Mouse (Mus musculus) olfactory bulb, adult 2 months (tissue): ENCODE measurements around the gene Ssh1.

Experiments
- CTCF ChIP-seq: fragments of 200-500 bp; IDR thresholded peaks from 2 replicates; pipeline ENCODE4 v1.5.1; 2012; ENCODE audit warnings: low read depth, mild to moderate bottlenecking, low read length, moderate library complexity; ENCODE audit not compliant: insufficient read depth
- POLR2A ChIP-seq: fragments of 200-500 bp; IDR thresholded peaks from 2 replicates; pipeline ENCODE4 v1.6.1; 2012; ENCODE audit warnings: mild to moderate bottlenecking, low read depth, low read length, moderate library complexity; ENCODE audit not compliant: insufficient read depth

DNA sequence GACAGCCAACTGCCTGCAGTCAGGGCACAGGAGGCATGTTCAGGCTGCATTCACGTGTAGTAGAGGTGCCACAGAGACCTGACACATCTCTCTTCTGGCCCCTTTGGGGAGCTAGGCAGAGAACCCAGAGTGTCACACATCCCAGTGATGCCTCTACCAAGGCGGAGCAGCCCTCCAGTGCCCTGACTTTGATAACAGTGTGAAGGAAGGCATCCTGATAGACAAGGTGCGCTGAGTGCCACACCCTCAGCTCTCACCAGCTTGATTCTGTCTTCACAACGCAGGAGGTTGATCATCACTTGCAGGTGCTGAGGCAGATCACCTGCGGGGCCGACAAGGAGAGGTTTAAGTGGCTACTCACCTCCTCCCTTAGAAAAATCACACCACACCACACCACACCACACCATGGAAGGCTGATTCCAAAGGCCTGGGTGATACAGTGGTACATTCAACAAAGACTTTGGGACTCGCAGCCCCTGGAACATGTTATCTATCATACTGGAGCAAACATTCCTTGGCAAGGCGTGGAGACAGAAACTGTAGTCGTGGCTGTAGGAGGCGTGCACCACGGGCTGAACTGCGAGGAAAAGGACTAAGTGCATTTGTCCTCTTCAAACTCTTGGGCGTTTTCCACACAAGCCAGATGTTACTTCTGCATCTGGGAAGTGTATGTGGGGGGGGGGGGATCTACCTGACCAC is 27.1 kb downstream of the Ssh1 start:
- TF ChIP-seq CTCF (no peak), POLR2A (no peak)
